Mouse (Mus musculus) myocyte (in vitro differentiated cells): ENCODE data around the gene D5Ertd579e. TPM values are rescaled to one million over a fixed set of nuclear protein-coding genes. Genes with fewer than 3 reads are reported as not detected.
A peak's percentile ranks its signal among the peaks of the same experiment; 100 is the strongest.

ENCODE experiments used
- H3K27me3 ChIP-seq: one replicate; pipeline ENCODE4 v1.6.1; 2011; ENCODE audit not compliant: control insufficient read depth, insufficient read depth, insufficient read length
- H3K36me3 ChIP-seq: one replicate; pipeline ENCODE4 v1.6.1; 2011; ENCODE audit not compliant: control insufficient read depth, insufficient read depth
- H3K4me2 ChIP-seq: one replicate; pipeline ENCODE4 v1.6.1; 2011; ENCODE audit warnings: low read depth, control low read depth
- H3K4me3 ChIP-seq: one replicate; pipeline ENCODE4 v1.5.1; 2011; ENCODE audit warnings: mild to moderate bottlenecking, control low read depth, moderate library complexity
- H3K79me2 ChIP-seq: one replicate; pipeline ENCODE4 v1.6.1; 2011; ENCODE audit not compliant: control insufficient read depth, insufficient read depth
- H3ac ChIP-seq: one replicate; pipeline ENCODE4 v1.6.1; 2011; ENCODE audit not compliant: control insufficient read depth, insufficient read length
- CEBPB ChIP-seq: IDR thresholded peaks from 2 replicates; pipeline ENCODE4 v1.6.1; 2011; ENCODE audit warnings: mild to moderate bottlenecking, moderate library complexity; ENCODE audit not compliant: poor library complexity, insufficient read depth, severe bottlenecking
- E2F4 ChIP-seq: IDR thresholded peaks from one replicate; pipeline ENCODE4 v1.6.1; 2011; ENCODE audit warnings: mild to moderate bottlenecking, control low read depth, moderate library complexity; ENCODE audit not compliant: insufficient read depth
- MAX ChIP-seq: IDR thresholded peaks from one replicate; pipeline ENCODE4 v1.6.1; 2011; ENCODE audit warnings: low read depth, mild to moderate bottlenecking, control low read depth
- MYOD1 ChIP-seq, 3 experiments: IDR thresholded peaks; one replicate each; pipeline ENCODE4 v1.6.1; 2011; ENCODE audit warnings: control low read depth in 2 of 3, low read depth in 2 of 3, mild to moderate bottlenecking in 2 of 3, moderate library complexity in 1 of 3; ENCODE audit not compliant: insufficient read length in 2 of 3, control insufficient read depth in 1 of 3
- MYOG ChIP-seq, 3 experiments: IDR thresholded peaks; one replicate each; pipeline ENCODE4 v1.6.1; 2011; ENCODE audit warnings: control low read depth in 2 of 3, low read depth in 2 of 3, mild to moderate bottlenecking in 2 of 3; ENCODE audit not compliant: insufficient read length in 2 of 3, control insufficient read depth in 1 of 3, insufficient read depth in 1 of 3
- POLR2A ChIP-seq: IDR thresholded peaks from one replicate; pipeline ENCODE4 v1.6.1; 2011; ENCODE audit warnings: low read depth, mild to moderate bottlenecking, control low read depth, moderate library complexity; ENCODE audit not compliant: insufficient read length
- POLR2AphosphoS2 ChIP-seq: IDR thresholded peaks from one replicate; pipeline ENCODE4 v1.6.1; 2011; ENCODE audit warnings: low read depth, control low read depth; ENCODE audit not compliant: insufficient read length
- REST ChIP-seq: IDR thresholded peaks from one replicate; pipeline ENCODE4 v1.6.1; 2011; ENCODE audit warnings: mild to moderate bottlenecking, control low read depth, moderate library complexity; ENCODE audit not compliant: insufficient read depth, insufficient read length
- SRF ChIP-seq: IDR thresholded peaks from one replicate; pipeline ENCODE4 v1.6.1; 2011; ENCODE audit warnings: low read depth; ENCODE audit not compliant: control insufficient read depth, insufficient read length
- TCF12 ChIP-seq: IDR thresholded peaks from one replicate; pipeline ENCODE4 v1.6.1; 2011; ENCODE audit warnings: mild to moderate bottlenecking, control low read depth; ENCODE audit not compliant: poor library complexity, insufficient read depth, severe bottlenecking
- TCF3 ChIP-seq: IDR thresholded peaks from one replicate; pipeline ENCODE4 v1.6.1; 2011; ENCODE audit warnings: low read depth, control low read depth; ENCODE audit not compliant: insufficient read length
- USF1 ChIP-seq: IDR thresholded peaks from one replicate; pipeline ENCODE4 v1.6.1; 2011; ENCODE audit warnings: low read depth, mild to moderate bottlenecking, control low read depth, moderate library complexity
- polyA plus RNA-seq: library from polyadenylated mRNA; unstranded; fragments of >200 nt; fragmentation: generic; extraction: Trizol; gene quantifications from one replicate; pipeline ENCODE4 v1.2.1, GENCODE M21; 2012; ENCODE audit warnings: missing spikeins

D5Ertd579e gene
- polyA plus RNA-seq, 1 experiment: 12.3 TPM

DNA sequence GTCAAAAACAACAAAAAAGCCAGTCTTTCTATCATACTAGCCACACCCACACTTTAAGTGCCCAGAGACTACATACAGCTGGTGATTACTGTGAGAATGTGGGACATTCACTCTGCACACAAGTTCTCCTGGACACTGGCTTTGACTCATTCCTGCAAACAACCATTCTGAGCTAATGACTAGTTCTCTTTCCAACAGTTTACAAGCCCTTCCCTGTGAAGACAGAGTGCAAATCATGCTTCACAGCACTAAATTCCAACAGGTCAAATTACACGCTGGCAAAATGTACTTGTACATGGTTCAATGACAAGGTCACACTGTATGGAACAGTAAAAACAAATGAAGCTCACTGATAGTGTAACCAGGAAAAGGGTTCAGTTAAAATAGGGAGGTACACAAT, 17.0 kb downstream of the D5Ertd579e start:
- TF ChIP-seq CEBPB: no peak
- no peak for TF ChIP-seq USF1
- no peak for TF ChIP-seq TCF3
- TF ChIP-seq POLR2A: no peak
- no peak for TF ChIP-seq POLR2AphosphoS2
- no peak for TF ChIP-seq TCF12
- no peak for TF ChIP-seq E2F4
- no peak for TF ChIP-seq MYOD1 (IDR thresholded peaks at IDR 0.05; ENCODE audit: control insufficient read depth in 1 of 3, insufficient read length in 2 of 3, low read depth in 2 of 3)
- TF ChIP-seq REST: no peak
- no peak for TF ChIP-seq SRF
- no peak for TF ChIP-seq MAX
- no peak for TF ChIP-seq MYOG (IDR thresholded peaks at IDR 0.05; ENCODE audit: control insufficient read depth in 1 of 3, insufficient read depth in 1 of 3, insufficient read length in 2 of 3, low read depth in 2 of 3)
- no peak overlapping the region for H3ac ChIP-seq
- H3K4me2 ChIP-seq: peak overlapping the region; percentile 16
- H3K36me3 ChIP-seq: no peaks in the 10 kb centered on the region
- no peaks in the 10 kb centered on the region for H3K27me3 ChIP-seq
- H3K4me3 ChIP-seq: no peak overlapping the region
- H3K79me2 ChIP-seq: peaks cover 98% of the 10 kb centered on the region

DNA sequence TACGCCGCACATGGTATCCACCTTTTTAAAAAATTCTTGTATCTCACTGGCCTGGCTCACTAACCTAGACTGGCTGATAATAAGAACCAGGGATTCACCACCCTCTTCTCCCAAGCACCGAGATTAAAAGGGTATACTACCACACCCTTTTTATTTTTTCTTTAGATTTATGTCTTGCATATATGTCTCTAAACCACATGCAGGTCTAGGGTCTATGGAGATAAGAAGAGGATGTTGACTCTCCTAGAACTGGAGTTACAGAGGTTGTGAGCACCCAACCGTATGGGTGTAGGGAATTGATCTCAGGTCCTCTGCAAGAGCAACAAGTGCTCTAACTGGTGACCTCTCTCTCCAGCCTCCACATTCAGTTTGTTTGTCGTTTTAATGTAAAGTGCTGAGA, 17.9 kb downstream of the D5Ertd579e start:
- Histone ChIP-seq H3ac (no peak overlapping the region), H3K4me3 (no peak overlapping the region), H3K4me2 (no peak overlapping the region), H3K79me2 (peaks cover 98% of the 10 kb centered on the region), H3K36me3 (peaks cover 4% of the 10 kb centered on the region), H3K27me3 (no peaks in the 10 kb centered on the region)
- TF ChIP-seq POLR2AphosphoS2: no peak

DNA sequence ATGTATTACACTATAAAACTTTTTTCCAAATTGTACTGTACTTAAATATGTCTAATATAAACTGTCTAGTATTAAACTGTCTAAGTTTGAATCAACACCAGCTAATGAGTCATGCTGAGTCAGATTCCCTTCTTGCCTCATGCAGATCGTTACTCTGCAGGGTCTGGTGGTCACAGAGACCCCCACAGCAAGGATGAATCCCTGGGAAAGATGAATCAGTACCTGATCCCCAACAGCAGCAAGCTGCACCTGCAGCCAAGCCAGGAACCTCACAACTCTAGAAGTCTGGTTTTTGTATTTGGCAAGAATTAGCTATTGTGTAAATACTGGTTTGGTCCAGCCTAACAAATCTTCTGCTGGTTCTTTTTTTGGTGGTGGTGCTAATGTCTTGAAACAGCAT, 20.4 kb downstream of the D5Ertd579e start:
- Histone ChIP-seq H3K79me2 (peaks cover 73% of the 10 kb centered on the region), H3K4me2 (peak overlapping the region; percentile 47), H3K36me3 (peaks cover 16% of the 10 kb centered on the region), H3K27me3 (no peaks in the 10 kb centered on the region), H3ac (no peak overlapping the region), H3K4me3 (no peak overlapping the region)
- peak; percentile 64; the same call in 1 of the 2 replicates for TF ChIP-seq CEBPB
- TF ChIP-seq REST: no peak

DNA sequence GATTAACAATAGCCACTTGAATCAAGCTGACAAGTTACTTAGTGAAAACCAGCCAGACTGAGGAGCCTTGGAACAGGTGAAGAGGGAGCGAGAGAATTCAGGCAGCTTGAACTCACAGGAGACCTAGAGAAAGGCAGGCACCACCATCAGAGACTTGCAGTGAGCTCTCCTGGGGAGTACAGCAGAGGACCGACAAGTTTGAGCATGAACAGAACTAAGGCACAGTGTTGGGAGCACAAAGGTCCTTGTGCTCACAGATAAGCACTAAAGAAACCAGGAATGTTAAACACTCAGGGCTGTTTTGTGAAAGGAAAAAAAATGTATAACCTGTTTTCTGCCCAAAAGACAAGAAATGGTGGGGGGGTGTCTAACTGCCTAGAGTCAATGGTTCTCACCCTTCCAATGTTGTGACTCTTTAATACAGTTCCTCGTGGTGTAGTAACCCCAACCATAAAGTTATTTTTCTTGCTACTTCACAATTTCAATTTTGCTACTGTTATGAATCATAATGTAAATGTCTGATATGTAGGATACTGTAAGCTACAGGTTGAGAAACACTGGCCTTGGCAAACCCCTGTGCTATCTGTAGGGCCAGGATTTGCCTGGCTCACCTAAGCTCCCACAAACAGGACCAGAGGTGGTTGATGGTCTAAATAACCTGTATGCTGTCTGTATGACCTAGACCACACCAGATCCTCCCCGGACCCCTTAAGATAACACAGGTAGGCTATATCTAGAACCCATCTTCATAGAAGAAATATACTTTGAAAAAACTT, 21.0 kb downstream of the D5Ertd579e start:
- peak overlapping the region; percentile 47 for H3K4me2 ChIP-seq

DNA sequence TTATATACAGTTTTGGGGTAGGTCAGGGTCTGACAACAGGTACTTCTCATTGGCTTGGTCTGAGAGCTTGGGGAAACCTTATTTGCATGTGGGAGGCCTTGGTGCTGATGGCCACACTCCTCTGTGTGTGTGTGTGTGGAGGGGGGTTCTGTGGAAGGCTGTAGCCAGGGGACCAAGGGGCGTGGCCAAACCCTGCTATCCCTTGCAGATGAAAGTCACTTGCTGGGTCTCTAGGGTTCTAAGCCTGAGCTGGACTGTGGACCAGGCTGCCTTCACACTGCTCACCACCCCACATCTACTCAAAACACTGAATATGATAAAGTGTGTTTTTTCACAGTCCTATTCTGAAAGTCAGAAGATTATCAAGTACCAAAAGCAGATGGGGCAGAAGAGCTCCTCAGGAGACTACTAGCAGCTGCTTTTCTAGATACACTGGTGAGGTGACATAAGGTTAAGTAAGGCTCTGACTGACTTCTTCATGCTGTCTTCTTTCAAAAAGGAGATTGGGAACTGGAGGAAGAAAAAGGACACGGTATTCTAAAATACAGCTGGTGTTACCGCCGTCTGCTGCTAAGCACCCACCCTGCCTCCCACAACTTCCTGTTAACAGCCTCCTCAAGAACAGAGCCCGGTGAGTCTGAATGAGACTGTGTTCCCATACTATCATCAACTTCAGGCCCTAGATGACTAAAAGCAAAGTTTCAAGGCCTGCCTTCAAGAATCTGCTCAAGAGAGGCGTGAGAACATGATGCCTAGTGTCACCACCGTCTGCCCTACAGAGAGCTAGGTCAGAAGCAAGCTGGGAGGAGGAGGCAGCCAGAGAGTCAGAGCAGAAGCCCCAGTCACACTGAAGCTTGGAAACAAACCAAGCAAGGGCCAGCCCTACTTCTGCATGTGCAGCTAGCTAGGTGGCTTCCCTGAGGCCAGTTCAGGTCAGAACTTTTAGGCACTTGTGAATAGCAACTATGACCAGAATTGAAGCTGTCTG, 26.5 kb downstream of the D5Ertd579e start:
- peaks cover 35% of the 10 kb centered on the region for H3K36me3 ChIP-seq
- no peak for TF ChIP-seq POLR2AphosphoS2
- TF ChIP-seq CEBPB: no peak
- TF ChIP-seq E2F4: no peak
- TF ChIP-seq REST: no peak
- TF ChIP-seq TCF3: no peak
- TF ChIP-seq MYOG (IDR thresholded peaks at IDR 0.05; ENCODE audit: control insufficient read depth in 1 of 3, insufficient read depth in 1 of 3, insufficient read length in 2 of 3, low read depth in 2 of 3): no peak
- no peak for TF ChIP-seq SRF
- no peak for TF ChIP-seq MYOD1 (IDR thresholded peaks at IDR 0.05; ENCODE audit: control insufficient read depth in 1 of 3, insufficient read length in 2 of 3, low read depth in 2 of 3)
- no peak for TF ChIP-seq TCF12
- no peak for TF ChIP-seq POLR2A
- no peak for TF ChIP-seq USF1
- no peak for TF ChIP-seq MAX
- H3K4me2 ChIP-seq: no peak overlapping the region
- H3K27me3 ChIP-seq: no peaks in the 10 kb centered on the region
- H3ac ChIP-seq: no peak overlapping the region
- H3K79me2 ChIP-seq: peaks cover 28% of the 10 kb centered on the region
- H3K4me3 ChIP-seq: no peak overlapping the region

More for the DNA sequence above, 21.0 kb downstream of the D5Ertd579e start:
- H3K27me3 ChIP-seq: no peaks in the 10 kb centered on the region
- H3K4me3 ChIP-seq: no peak overlapping the region
- no peak overlapping the region for H3ac ChIP-seq
- H3K36me3 ChIP-seq: peaks cover 22% of the 10 kb centered on the region
- H3K79me2 ChIP-seq: peaks cover 67% of the 10 kb centered on the region
- TF ChIP-seq USF1: no peak
- no peak for TF ChIP-seq POLR2AphosphoS2
- TF ChIP-seq SRF: no peak
- TF ChIP-seq MYOD1 (IDR thresholded peaks at IDR 0.05; ENCODE audit: control insufficient read depth in 1 of 3, insufficient read length in 2 of 3, low read depth in 2 of 3): no peak
- no peak for TF ChIP-seq CEBPB
- TF ChIP-seq MAX: no peak
- TF ChIP-seq TCF12: no peak
- TF ChIP-seq E2F4: no peak
